13 mouse cellular contexts compared by ENCODE assay signal in genomic region chr4:104578370-104578769, GRCm38 (mm10).
A peak's percentile ranks its signal among the peaks of the same experiment; 100 is the strongest.
DNase-seq lines count a peak whose midpoint lies in the region; ATAC-seq and TF ChIP-seq lines count a peak whose summit lies in the region.
"Had no signal": no experiment of that assay in that cellular context is flagged by ENCODE, and none has a peak within 500 bp of the region (broad histone marks: within the 10 kb centered on the region; RNA-seq: fewer than 3 reads in every experiment).

No protein-coding gene starts in this region.

- no peak overlapping the region for H3K4me3 ChIP-seq in heart, embryonic 11.5 days (ENCODE audit: low read depth, low read length)
- H3K4me3 ChIP-seq in forebrain, postnatal 0 days (ENCODE audit: low read depth, low read length): no peak overlapping the region
- H3K4me3 ChIP-seq: neural tube, embryonic 15.5 days; stomach, embryonic 15.5 days had no signal

- intact Hi-C loops in heart, postnatal 36 days (cut with DNase I): no loop called here
- intact Hi-C loops in left cerebral cortex, postnatal 4 days (cut with DNase I): no loop called here
- intact Hi-C loops in left cerebral cortex, postnatal 14 days (cut with DNase I): no loop called here

- H3K27me3 ChIP-seq in heart, embryonic 11.5 days (ENCODE audit: control insufficient read depth, insufficient read depth, low read length): no peaks in the 10 kb centered on the region
- H3K27me3 ChIP-seq in forebrain, postnatal 0 days (ENCODE audit: insufficient read depth, low read length): no peaks in the 10 kb centered on the region
- H3K27me3 ChIP-seq: neural tube, embryonic 15.5 days; stomach, embryonic 15.5 days had no signal

- no peak for TF ChIP-seq CTCF in forebrain, postnatal 0 days (IDR thresholded peaks at IDR 0.05; ENCODE audit: low read depth)

- no peak for DNase-seq in heart, postnatal 36 days
- DNase-seq in left cerebral cortex, postnatal 4 days: peak; percentile 53
- DNase-seq in left cerebral cortex, postnatal 14 days (ENCODE audit: low spot score in 2 of 2): no peak
- peak; percentile 22 for DNase-seq in MN1 (ENCODE audit: low spot score)
- DNase-seq in forebrain, postnatal 0 days: no peak
- no peak for DNase-seq in spleen, postnatal 10 days (ENCODE audit: low spot score in 2 of 2)
- DNase-seq in spleen, postnatal 36 days (ENCODE audit: low spot score in 2 of 2): no peak
- DNase-seq: adrenal gland, postnatal 25 days; heart, postnatal 14 days; right cerebral cortex, postnatal 14 days had no signal

- H3K4me2 ChIP-seq in heart, embryonic 11.5 days: no peak overlapping the region
- no peak overlapping the region for H3K4me2 ChIP-seq in forebrain, postnatal 0 days (ENCODE audit: low read depth)
- H3K4me2 ChIP-seq: neural tube, embryonic 15.5 days; stomach, embryonic 15.5 days had no signal

- peak overlapping the region; percentile 13; the same call in 1 of the 2 replicates for H3K27ac ChIP-seq in heart, embryonic 11.5 days (ENCODE audit: low read depth, low read length)
- peak overlapping the region; percentile 40; the same call in 1 of the 2 replicates for H3K27ac ChIP-seq in forebrain, postnatal 0 days (ENCODE audit: low read depth, low read length)
- H3K27ac ChIP-seq: neural tube, embryonic 15.5 days; stomach, embryonic 15.5 days had no signal

- no peaks in the 10 kb centered on the region for H3K9me3 ChIP-seq in heart, embryonic 11.5 days (replicated peaks; ENCODE audit: control insufficient read depth, low read length)
- H3K9me3 ChIP-seq in forebrain, postnatal 0 days (ENCODE audit: low read length): no peaks in the 10 kb centered on the region
- H3K9me3 ChIP-seq: neural tube, embryonic 15.5 days; stomach, embryonic 15.5 days had no signal

- H3K4me1 ChIP-seq in heart, embryonic 11.5 days (ENCODE audit: control insufficient read depth, insufficient read depth, low read length): no peaks in the 10 kb centered on the region; the same call in 1 of the 2 replicates
- H3K4me1 ChIP-seq in forebrain, postnatal 0 days (ENCODE audit: insufficient read depth): peaks cover 3% of the 10 kb centered on the region; the same call in 1 of the 2 replicates
- H3K4me1 ChIP-seq: stomach, embryonic 15.5 days had no signal

- H3K9ac ChIP-seq in heart, embryonic 11.5 days (ENCODE audit: low read depth, low read length): no peak overlapping the region
- no peak overlapping the region for H3K9ac ChIP-seq in forebrain, postnatal 0 days
- H3K9ac ChIP-seq: neural tube, embryonic 15.5 days; stomach, embryonic 15.5 days had no signal

- 21% methylated on average over 3 of the region's 3 CpGs for WGBS in heart, embryonic 11.5 days (ENCODE audit: insufficient replicate concordance)
- WGBS in forebrain, postnatal 0 days: 7% methylated on average over 3 of the region's 3 CpGs

- H3K36me3 ChIP-seq in heart, embryonic 11.5 days (ENCODE audit: control insufficient read depth, insufficient read depth, low read length): no peaks in the 10 kb centered on the region
- no peaks in the 10 kb centered on the region for H3K36me3 ChIP-seq in forebrain, postnatal 0 days (ENCODE audit: insufficient read depth)
- H3K36me3 ChIP-seq: neural tube, embryonic 15.5 days; stomach, embryonic 15.5 days had no signal

- 0 out of 2 replicates have a peak, but pooled peaks have one; percentile 63 for ATAC-seq in heart, embryonic 11.5 days (replicated peaks; ENCODE audit: insufficient number of reproducible peaks, low FRiP score, low TSS enrichment)
- no peak for ATAC-seq in forebrain, postnatal 0 days

Comparison
In these comparisons a context has a peak if more than half of its experiments do, and no peak if none do; other contexts are left out.
1. DNase-seq: peak in left cerebral cortex, postnatal 4 days (single experiment) and MN1 (single experiment); none in heart, postnatal 36 days (0 of 2), left cerebral cortex, postnatal 14 days (0 of 2), forebrain, postnatal 0 days (single experiment), spleen, postnatal 10 days (0 of 2) and spleen, postnatal 36 days (0 of 2).